Mouse (Mus musculus): ENCODE measurements around the gene Uchl1.

Uchl1 gene

DNA sequence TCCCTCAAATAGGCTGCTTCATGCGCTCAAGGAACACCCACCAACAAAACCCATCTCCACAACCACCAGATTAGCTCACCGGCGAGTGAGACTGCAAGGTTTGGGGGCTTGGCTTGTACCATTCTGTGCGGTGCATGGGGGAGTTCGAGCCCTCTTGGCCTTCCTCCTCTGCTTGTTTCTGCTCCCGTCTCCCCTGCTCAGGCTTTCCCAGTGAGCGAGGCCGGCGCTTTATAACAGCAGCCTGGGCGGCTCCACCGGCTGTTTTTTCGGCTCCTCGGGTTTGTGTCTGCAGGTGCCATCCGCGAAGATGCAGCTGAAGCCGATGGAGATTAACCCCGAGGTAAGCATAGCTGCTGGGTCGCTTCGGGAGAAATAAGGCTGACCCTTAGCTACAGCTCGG is at the start of gene Uchl1:
TSS of gene Uchl1 (plus strand) at position 109 of the 400 bp plus-strand sequence.
- DNase-seq (ENCODE audit: low read depth, low spot score), result peak; percentile 97

DNA sequence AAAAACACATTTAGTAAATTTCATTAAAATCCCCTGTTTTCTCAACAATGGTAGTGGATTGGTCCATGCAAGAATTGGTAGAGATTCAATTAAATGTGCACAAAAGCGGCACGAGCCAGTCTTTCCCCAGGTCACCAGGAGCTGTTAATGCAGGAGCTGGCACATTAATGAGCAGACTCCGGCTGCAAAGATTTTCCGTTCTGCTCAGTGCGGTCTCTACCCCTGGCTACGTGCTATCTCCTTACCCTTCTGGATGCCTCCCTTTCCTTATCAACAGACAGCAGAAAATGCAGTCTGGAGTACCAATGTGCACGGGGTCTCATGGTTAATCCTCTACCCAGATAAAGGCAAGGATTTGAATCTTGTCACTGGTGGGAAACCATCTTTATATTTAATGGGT is 48.1 kb upstream of the Uchl1 start:
- DNase-seq (ENCODE audit: low read depth, low spot score), result no peak

DNA sequence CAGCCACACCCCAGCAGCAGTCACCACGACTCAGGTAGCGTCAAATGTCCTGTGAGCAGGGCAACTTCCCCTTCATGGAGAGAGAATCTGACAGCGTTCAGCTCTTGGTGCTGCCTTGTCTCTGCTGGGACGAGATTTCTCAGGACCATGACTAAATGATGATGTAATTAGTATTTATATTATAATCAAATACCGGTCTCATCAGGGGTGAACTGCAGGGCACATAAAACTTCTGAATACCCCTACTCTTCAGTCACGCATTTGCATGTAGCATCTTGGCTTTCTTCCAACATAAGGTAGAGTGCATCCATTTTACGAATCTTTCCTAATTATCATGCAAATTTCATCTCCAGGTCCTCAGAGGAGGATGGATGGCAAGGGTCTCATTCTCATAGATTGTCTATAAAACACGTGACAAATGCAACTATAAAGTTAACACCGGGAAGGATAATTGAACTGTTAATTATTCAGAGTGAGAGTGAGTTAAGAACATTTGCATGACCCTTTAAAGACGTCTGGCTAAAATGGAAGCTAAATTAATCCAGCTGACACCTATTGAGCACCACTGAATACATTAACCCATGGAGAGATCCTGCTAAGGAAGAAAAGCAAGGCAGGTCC is 40.3 kb upstream of the Uchl1 start:
- no peak for DNase-seq (ENCODE audit: low read depth, low spot score)

DNA sequence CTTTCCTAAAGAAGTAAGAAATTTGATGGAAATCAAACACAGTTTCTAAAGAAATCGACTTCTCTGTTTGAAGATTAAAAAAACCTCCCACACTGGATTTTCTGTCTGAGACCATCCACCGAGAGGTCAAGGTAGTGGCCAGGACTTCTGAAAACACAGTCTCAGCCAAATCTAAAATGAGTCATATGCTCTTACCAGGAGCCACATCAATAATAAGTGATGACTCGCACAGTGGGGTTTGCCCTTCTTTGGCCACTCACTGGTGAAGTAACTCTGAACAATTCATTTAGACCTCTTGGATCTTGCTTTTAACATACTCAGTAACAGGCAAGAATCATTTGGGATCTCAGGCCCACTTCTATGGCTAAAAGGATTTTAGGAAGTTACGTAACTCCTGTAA is 33.7 kb upstream of the Uchl1 start:
- DNase-seq (ENCODE audit: low read depth, low spot score), result no peak

DNA sequence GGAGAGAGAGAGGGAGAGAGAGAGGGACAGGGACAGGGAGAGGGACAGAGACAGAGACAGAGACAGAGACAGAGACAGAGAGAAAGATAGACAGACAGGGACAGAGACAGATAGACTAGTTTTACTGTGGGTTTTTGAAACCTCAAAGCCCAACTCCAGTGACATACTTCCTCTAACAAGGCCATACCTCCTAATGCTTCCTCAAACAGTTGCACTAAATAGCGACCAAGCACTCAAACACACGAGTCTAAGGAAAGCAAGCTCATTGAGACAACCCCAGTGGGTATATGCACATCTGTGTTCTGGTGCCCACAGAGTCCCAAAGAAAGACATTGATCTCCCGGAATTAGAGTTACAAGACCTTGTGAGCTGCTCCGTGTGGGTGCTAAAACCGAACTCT is 32.6 kb upstream of the Uchl1 start:
- no peak for DNase-seq (ENCODE audit: low read depth, low spot score)

DNA sequence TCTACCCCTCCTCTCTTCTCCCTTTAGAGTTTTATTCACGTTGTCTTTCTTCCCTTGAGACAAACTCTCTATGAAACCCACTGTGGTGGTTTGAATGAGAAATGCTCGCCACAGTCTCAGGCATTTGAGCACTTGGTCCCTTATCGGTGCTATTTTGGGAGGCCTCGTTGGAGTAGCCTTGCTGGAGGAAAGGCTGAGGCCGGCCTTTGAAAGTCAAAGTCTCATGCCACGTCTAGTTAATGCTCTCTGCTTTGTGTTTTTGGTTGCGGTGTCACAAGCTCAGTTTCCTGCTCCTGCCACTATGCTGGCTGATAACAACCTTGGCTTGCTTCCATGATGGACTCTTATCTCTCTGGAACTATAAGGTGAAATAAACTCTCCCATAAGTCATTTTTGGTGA is 28.4 kb upstream of the Uchl1 start:
- DNase-seq (ENCODE audit: low read depth, low spot score), result no peak

DNA sequence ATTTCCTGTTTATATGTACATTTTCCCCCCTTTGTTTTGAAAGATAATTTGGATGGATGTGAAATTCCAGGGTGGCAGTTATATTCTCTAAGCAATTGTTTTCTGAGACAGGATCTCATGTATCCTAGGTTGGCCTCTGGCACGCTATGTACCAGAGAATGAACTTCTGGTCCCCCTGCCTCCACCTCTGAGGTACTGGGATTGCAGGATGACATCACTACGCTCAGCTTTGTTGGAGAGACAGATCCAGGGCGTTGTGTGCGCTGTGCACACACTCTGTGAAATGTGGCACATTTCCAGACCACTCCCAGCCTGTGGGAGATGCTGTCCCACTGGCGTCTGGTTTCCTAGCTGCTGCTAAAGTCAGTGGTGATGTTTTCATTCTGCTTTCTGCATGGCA is 21.7 kb upstream of the Uchl1 start:
- peak; percentile 16 for DNase-seq (ENCODE audit: low read depth, low spot score)

DNA sequence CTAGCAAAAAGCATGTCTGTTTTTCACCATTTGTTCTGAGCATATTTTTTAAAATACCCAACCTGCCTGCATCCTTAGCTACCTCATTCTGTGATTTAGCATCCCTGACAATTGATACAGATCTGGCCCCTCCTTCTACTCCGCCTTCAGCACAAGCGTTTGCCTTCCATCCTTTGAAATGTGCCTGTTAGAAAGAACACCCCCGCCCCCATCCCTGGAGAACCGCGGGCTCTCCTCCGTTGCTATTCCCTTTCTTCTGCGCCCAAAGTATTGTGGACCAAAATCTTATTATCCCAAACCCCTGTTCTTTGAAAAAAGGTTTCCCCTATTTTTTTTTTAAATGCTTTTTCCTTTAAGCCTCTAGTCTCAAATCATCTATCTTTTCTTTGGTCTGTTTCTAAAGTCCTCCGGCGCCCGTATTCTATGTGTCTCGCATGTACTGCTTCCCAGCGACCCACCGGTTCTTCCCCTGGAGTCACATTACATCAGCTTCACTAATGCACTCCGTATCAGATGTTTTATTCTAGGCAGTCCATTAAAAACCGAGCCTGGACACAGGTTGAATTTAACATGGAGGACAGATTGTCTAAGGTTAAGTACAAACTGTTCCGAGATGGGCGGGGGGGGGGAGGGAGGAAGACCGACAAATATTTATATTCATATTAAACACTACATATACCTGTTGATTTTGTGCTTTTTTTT is 551 bp upstream of the Uchl1 start:
- no peak for DNase-seq (ENCODE audit: low read depth, low spot score)

DNA sequence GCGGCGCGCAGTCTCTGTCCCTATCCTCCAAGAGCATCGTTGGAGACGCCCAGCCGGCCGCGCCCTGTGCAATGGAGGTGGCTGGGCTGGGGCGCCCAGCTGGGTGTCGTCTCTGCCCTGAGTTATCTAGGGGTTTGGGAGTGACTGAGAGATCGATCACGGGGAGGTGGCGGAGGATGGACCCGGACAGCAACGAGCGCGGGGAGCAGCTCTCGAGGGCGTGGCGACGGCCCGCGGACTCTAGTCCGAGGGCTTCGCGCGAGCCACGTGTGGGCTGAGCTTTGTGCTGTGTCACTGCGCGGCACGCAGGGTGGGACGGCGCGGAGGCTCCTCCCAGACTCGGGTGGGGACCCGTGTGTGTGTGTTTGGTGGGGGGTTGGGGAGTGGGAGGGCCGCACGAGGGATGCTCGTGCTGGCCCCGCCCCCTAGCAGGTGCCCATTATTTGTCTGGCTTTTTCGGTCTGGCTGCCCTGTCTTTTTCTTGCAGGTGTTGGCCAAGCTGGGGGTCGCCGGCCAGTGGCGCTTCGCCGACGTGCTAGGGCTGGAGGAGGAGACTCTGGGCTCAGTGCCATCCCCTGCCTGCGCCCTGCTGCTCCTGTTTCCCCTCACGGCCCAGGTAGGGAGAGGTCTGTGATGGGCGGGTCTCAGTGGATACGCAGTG is 696 bp downstream of the Uchl1 start:
- DNase-seq (ENCODE audit: low read depth, low spot score), result peak; percentile 92

DNA sequence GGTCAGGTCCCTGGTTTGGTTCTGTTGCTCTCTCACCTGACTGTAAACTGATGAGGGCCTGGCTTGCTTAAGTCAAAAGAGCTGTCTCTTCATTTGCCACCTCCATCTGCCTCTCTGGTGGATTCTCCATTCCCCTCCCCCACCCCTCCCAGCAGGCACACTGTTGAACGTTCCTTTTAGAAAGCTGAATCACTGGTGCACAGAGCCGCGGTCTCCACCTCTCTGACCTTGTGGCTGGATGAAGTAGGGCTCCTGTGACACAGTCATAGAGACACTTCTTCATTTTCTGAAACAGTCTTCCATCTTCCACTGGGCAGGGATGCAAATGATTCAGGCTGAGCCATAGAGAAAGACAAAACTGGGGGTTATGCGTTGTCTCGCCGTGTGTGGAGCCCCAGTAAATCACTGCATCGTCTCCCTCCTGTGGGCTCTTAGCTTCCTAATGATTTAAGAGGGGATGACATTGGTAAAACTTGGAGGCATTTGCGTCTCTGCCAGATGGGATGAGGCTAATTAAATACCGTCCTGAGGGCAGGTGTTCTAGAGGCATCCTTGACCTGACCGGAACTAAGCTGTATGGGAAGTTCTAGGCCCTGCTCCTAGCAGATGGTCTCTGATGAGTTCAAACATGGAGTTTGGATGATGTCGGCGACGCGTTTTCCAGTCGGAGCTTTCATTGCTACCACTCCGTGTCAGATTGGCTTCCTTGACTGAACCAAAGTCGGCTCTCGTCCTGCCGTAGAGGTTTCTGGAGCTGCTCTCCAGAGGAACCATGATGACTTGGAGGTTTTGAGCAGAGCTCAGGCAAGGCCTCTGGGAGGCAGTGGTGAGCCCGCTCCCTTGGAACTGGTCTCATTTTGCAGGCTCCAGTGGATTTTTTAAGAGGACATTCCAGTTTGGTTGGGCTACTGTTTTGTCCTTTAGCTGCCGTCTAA is 1.8 kb downstream of the Uchl1 start:
- peak; percentile 75 for DNase-seq (ENCODE audit: low read depth, low spot score)

DNA sequence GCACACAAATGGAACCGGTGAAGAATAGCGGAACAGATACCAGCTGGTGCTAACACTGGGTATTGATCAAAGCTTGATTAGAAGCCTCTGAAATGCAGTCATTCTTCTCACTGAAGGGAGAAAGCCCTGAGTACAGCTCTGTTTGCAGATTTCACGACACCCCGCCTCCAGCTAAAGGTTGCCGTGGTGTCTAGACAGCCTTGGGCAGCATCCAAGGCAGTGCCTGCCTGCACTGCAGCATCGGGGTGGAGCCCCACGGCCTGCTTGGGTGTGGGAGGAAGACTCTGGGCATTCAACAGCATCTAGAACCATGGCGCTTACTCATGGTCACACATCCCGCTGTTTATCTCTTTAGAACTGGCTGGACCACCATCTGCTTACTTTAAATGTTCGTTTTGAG is 3.3 kb downstream of the Uchl1 start:
- DNase-seq (ENCODE audit: low read depth, low spot score), result no peak

DNA sequence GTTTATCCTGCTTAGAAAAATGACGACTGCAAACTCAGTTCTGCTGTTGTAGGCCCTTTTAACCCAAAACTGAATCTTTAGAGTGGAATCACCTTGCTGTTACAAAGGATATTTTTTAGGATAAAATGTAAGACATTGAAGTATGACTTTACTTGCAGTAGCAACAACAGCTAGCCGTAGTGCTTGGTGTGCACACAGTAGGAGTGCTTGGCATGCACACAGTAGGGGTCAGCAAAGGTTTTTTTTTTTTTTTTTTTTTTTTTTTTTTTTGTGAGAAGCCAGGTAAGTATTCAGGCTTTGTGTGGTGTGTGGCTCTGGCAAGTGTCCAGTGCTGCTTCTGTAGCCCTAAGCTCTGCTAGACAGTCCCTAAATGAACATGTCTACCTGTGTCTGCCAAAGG is 10.0 kb downstream of the Uchl1 start:
- no peak for DNase-seq (ENCODE audit: low read depth, low spot score)

DNA sequence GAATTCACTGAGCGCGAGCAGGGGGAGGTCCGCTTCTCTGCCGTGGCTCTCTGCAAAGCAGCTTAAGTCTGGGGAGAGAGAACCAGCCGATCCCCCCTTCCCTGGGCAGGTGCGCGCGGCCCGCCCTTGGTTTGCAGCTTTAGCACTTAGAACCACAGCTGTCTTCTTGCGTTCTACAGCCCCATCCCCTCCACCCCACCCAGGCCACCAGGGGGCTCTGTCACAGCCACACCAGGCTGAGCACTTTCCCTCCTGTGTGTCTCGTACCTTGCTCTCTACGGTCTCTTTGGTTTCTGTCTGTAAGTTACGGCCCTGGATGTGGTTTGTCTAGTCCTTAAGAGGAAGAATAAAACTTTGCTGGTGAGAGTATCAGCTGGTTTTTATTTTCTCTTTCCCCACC is 11.0 kb downstream of the Uchl1 start:
- DNase-seq (ENCODE audit: low read depth, low spot score), result peak; percentile 81

DNA sequence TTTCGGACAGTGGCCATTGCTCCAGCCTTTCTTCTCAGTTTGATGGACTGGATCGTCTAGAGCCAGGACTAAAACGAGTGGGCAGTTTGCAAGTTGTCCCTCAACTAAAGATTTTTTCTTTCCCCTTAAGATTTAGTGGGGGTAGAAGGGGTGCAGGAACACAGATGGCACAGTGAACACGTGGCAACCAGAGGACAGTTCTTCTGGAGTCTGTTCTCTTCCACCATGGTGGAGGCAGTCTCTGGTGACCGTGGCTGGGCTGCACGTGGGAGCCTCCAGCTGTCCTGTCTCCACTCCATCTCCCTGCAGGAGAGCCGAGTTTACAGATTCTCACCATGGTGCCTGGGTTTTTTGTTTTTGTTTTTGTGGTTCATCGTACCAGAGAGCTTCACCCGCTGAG is 11.8 kb downstream of the Uchl1 start:
- no peak for DNase-seq (ENCODE audit: low read depth, low spot score)

DNA sequence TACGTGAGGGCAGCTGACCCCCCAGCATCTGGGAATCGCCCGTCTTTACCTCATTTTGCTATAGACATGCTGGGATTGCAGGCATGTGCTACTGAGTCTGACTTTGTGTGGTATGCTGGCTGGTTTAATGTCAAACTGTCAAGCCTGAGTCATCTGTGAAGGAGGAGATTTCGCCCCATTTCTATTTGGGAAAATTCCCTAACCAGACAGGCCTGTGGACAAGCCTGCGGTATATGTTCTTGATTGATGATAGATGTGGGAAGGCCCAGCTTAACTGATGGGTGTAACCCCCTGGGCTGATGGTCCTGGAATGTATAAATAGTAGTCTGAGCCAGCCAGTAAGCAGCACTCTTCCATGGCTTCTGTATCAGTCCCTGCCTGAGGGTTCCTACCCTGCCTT is 12.4 kb downstream of the Uchl1 start:
- DNase-seq (ENCODE audit: low read depth, low spot score), result no peak

DNA sequence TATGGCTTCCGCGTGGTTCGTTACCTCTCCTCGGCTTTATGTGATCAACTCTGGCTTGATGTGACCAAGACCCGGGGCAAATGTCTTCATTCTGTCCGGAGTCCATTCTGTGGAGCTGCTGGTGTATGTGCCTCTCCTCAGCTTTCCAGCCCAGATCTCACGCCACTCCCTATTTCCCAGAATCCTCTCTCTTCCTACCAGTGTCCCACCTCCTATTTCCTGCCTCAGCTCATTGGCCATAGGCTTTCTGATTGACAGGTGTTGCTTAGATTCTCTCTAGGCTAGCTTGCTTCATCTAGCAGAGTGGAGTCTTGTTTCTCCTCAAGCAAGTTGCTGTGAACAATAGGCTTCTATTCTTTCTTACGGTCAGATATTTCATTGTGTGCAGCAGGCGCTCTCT is 13.9 kb downstream of the Uchl1 start:
- peak; percentile 77 for DNase-seq (ENCODE audit: low read depth, low spot score)

DNA sequence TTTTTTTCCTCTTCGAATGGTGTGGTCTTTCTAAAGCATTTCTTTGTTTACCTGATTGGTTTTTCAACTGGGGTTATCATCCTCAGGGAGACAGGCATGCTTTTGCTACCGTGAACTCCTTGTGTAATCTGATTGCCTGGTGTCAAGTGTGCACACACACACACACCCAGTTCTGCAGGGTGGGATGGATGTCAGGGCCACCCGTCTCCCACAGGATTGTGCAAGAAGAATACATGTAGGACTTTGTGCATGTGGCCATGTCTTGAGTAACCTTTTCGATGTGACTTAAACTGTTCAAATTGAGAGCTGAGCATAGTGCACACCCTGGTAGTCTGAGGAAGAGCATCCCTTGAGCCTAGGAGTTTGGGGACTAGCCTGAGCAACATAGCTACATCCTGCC is 17.3 kb downstream of the Uchl1 start:
- no peak for DNase-seq (ENCODE audit: low read depth, low spot score)

DNA sequence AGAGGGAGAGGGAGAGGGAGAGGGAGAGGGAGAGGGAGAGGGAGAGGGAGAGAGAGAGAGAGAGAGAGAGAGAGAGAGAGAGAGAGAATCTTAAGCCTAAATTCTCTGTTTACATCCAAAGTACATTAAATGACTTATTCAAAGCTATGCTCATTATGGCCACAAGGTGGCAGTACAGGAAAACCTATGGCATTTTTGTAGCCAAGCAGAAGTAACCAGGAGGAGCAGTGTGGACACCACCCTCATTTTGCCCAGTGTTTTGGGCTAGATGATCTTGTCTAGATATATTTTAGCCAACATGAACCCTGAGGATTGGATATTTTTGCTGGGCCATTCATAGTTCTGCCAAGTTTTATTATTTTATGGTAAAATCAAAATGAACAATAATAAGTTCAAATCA is 21.2 kb downstream of the Uchl1 start:
- DNase-seq (ENCODE audit: low read depth, low spot score), result peak; percentile 80

DNA sequence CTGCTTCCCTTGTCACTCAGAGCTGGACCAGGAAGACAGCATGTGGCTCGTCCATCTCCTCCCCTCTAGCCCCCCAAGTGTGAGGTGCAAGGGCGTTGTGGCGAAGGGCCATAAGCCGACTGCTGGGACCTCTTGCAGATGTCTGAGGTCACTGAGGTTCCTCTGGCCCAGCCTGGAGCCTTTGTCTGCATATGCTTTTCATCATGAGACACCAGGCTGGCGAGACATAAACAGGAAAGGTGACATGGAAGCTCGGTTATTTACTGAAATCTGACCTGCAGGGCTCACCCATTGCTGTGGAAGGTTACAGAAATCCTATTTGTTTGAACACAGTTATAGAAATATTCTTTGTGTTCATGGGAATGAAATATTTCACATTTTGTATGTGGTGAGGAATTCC is 24.0 kb downstream of the Uchl1 start:
- DNase-seq (ENCODE audit: low read depth, low spot score), result no peak

DNA sequence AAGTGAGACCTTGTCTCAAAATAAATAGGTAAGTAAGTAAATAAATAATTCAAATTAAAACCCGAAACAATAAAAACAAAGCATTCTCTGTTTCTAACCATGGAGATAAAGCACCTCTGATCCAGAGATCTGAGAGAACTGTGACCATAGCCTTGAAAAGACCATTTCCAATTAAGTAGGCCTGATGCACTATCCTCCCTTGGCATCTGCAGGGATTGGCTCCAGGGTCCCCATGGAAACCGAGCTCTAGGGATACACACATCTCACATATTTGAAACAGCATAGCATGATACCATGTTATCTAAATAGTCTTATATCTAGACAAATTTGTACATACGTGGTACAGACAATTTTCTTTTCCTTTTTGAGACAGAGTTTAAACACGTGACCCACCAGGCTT is 26.1 kb downstream of the Uchl1 start:
- no peak for DNase-seq (ENCODE audit: low read depth, low spot score)

DNA sequence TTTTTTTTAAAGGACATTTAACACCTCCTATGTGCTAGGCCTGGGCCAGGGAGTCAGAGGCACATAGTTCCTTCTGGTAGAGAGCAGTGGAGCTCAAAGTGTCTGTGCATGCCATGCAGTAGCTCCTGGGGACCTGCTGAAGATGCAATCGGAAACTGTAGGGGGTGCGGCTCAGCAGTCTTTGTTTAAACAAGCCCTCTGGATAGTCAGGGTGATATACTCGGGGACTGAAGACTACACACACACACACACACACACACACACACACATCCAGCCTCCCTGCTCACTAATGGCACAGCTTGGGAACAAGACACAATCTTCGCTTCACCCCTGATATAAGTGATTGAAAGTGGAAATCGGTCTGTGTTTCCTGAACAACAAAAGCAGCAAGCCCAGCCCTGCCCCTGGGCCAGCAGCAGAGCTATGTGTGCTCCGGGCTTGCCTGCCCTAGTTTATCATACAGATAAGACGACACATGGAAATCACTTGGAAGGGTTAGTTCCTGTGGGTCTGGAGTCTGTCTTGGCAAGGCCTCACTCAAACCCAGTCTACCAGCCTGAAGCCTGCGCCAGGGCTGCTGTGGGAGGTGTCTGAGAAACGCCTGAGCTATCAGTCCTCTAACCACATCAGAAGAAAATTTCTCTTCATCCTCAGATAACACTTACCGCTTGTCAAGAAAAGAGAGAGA is 27.6 kb downstream of the Uchl1 start:
- DNase-seq (ENCODE audit: low read depth, low spot score), result no peak

DNA sequence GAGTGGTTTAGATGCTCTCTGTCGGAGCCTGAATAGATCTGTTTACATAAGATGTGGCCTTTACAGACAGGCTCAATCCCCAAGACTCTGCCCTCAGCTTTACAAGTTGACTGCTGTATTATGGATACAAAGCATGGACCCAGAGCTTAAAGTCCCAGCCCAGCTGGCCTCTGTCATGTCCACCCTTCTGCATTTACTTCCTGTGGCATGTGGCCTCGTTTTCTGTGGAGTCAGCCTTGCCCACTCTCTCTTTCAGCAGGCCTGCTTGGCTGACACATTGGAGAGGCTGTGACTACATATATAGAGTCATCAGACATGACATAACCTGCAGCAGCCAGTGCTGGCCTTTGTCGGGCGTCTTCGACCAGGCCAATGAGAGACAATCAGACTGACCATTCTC is 32.0 kb downstream of the Uchl1 start:
- no peak for DNase-seq (ENCODE audit: low read depth, low spot score)

Measured in ZHBTc4 (cell line).